Mouse (Mus musculus) kidney, adult 2 months (tissue): ENCODE results near the gene Ldlrad1.

Experiments
- CTCF ChIP-seq: fragments of 200-500 bp; conservative IDR thresholded peaks from 2 replicates; pipeline ENCODE4 v1.5.1; 2011; ENCODE audit warnings: low read depth, mild to moderate bottlenecking, control low read depth, low read length, moderate library complexity, mixed read lengths; ENCODE audit not compliant: insufficient read depth, insufficient read length
- POLR2A ChIP-seq: fragments of 200-500 bp; IDR thresholded peaks from one replicate; pipeline ENCODE4 v1.6.1; 2011; ENCODE audit warnings: low read depth, low read length, control low read depth

DNA sequence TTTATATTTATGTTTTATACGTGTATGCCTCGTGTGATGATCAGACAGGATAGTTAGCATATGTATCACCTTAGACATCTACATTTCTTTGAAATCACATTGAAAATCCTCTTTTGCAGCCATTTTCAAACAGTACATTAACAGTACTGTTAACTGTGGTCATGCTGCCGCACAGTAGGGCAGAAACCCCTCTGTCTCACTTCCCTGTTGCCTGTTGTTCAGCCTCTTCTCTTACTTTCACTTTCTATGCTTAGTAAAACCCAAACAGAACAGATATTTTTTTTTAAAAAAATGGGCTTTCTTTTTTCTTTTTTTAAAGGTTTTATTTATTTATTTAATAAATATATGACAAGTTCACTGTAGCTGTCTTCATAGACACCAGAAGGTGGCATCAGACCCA is 15.1 kb upstream of the Ldlrad1 start:
- TF ChIP-seq POLR2A = no peak
- no peak for TF ChIP-seq CTCF
